Comparison of ENCODE assay signal across 8 mouse cellular contexts in the genomic region with DNA sequence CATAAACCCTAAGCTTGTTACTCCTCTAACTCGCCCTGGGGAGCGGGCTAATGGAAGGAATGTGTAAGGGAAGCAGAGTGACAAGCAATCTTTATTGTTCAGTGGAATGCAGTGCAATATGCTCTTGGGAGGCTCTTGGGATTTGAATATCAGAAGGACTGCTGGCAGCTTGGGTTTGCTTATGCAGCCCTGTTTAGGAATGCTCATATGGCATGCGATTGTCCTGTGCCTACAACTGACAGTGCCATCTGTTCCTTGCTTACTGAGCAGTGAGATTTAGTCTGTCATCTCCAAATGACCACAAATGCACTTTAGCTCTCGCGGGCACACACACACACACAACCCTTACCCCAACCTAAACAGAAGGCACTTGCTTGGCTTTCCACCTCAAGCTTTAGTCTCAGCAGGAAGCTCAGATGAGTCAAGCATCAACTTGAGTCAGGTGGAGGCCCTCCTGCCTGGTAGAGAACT. TPM values are rescaled to one million over a fixed set of nuclear protein-coding genes. Genes with fewer than 3 reads are reported as not detected.
DNase-seq lines count a peak whose midpoint lies in the region; ATAC-seq and TF ChIP-seq lines count a peak whose summit lies in the region.
"Had no signal": no experiment of that assay in that cellular context is flagged by ENCODE, and none has a peak within 500 bp of the region (broad histone marks: within the 10 kb centered on the region; RNA-seq: fewer than 3 reads in every experiment).

No protein-coding gene starts in this region.

- no peak for TF ChIP-seq CTCF in lung, embryonic 14.5 days (IDR thresholded peaks at IDR 0.05; ENCODE audit: low read depth)

- 66% methylated on average over 5 of the region's 5 CpGs for WGBS in lung, embryonic 14.5 days
- WGBS in hindbrain, embryonic 15.5 days, result 43% methylated on average over 5 of the region's 5 CpGs

- no peaks in the 10 kb centered on the region for H3K36me3 ChIP-seq in lung, embryonic 14.5 days (ENCODE audit: insufficient read depth)
- no peaks in the 10 kb centered on the region for H3K36me3 ChIP-seq in hindbrain, embryonic 15.5 days
- H3K36me3 ChIP-seq: embryonic facial prominence, embryonic 13.5 days had no signal

- no peaks in the 10 kb centered on the region for H3K9me3 ChIP-seq in lung, embryonic 14.5 days (ENCODE audit: low read depth, low read length)
- no peaks in the 10 kb centered on the region for H3K9me3 ChIP-seq in hindbrain, embryonic 15.5 days
- H3K9me3 ChIP-seq: embryonic facial prominence, embryonic 13.5 days had no signal

- H3K4me2 ChIP-seq in lung, embryonic 14.5 days, result no peak overlapping the region
- no peak overlapping the region for H3K4me2 ChIP-seq in hindbrain, embryonic 15.5 days
- H3K4me2 ChIP-seq: embryonic facial prominence, embryonic 13.5 days had no signal

- no peak overlapping the region for H3K4me3 ChIP-seq in lung, embryonic 14.5 days (ENCODE audit: low read depth, low read length)
- H3K4me3 ChIP-seq in hindbrain, embryonic 15.5 days, result no peak overlapping the region
- H3K4me3 ChIP-seq: embryonic facial prominence, embryonic 13.5 days had no signal

- no peak overlapping the region for H3K27ac ChIP-seq in lung, embryonic 14.5 days (ENCODE audit: low read depth)
- no peak overlapping the region for H3K27ac ChIP-seq in hindbrain, embryonic 15.5 days (replicated peaks)
- H3K27ac ChIP-seq: embryonic facial prominence, embryonic 13.5 days had no signal

- H3K9ac ChIP-seq in lung, embryonic 14.5 days, result no peak overlapping the region
- H3K9ac ChIP-seq in hindbrain, embryonic 15.5 days, result no peak overlapping the region
- H3K9ac ChIP-seq: embryonic facial prominence, embryonic 13.5 days had no signal

- no peaks in the 10 kb centered on the region for H3K4me1 ChIP-seq in lung, embryonic 14.5 days (ENCODE audit: insufficient read depth)
- peaks cover 8% of the 10 kb centered on the region for H3K4me1 ChIP-seq in hindbrain, embryonic 15.5 days (replicated peaks)

- DNase-seq in lung, embryonic 14.5 days, result peak; percentile 26
- no peak for DNase-seq in lung, postnatal 36 days
- peak; percentile 96 for DNase-seq in cerebellum, adult 9-11 months
- peak; percentile 57 for DNase-seq in retina, embryonic 14.5 days (ENCODE audit: low spot score)
- DNase-seq in MN1 (ENCODE audit: low spot score), result no peak
- DNase-seq in gastrocnemius, adult 8-10 months (ENCODE audit: low spot score in 2 of 2), result no peak

- no peaks in the 10 kb centered on the region for H3K27me3 ChIP-seq in lung, embryonic 14.5 days (ENCODE audit: insufficient read depth, low read length)
- no peaks in the 10 kb centered on the region for H3K27me3 ChIP-seq in hindbrain, embryonic 15.5 days
- H3K27me3 ChIP-seq: embryonic facial prominence, embryonic 13.5 days had no signal

- ATAC-seq in lung, embryonic 14.5 days (ENCODE audit: insufficient read depth), result no peak
- 0 out of 2 replicates have a peak, but pooled peaks have one; percentile 66 for ATAC-seq in hindbrain, embryonic 15.5 days (ENCODE audit: low FRiP score, low read depth)

RNA-seq across cellular contexts. Expression of gene Nhlrc3, which starts 47.1 kb away (rescaled TPM):
- 7.9 and 8.5 TPM in 2 replicates for polyA plus RNA-seq in lung, embryonic 14.5 days (2014; fragmentation: Nextera tagmentation; extraction: Ambion mirVana)
- 8.6 and 8.8 TPM in 2 replicates for polyA plus RNA-seq in hindbrain, embryonic 15.5 days (2015; fragmentation: Nextera tagmentation; extraction: Ambion mirVana)
- 1 to 10 TPM; 1.5 to 2.9 (median 2.4) TPM for total RNA-seq in gastrocnemius, adult 8-10 months (2022)

RNA-seq across cellular contexts. Expression of gene Proser1, which starts 47.4 kb away (rescaled TPM):
- polyA plus RNA-seq in lung, embryonic 14.5 days (2014; fragmentation: Nextera tagmentation; extraction: Ambion mirVana), result 20.2 and 21.9 TPM in 2 replicates
- 18.0 and 19.8 TPM in 2 replicates for polyA plus RNA-seq in hindbrain, embryonic 15.5 days (2015; fragmentation: Nextera tagmentation; extraction: Ambion mirVana)
- 1 to 10 TPM; 4.1 to 6.6 (median 5.1) TPM for total RNA-seq in gastrocnemius, adult 8-10 months (2022)

Comparison
In these comparisons a context has a peak if more than half of its experiments do, and no peak if none do; other contexts are left out.
1. DNase-seq: peak in lung, embryonic 14.5 days (single experiment), cerebellum, adult 9-11 months (single experiment) and retina, embryonic 14.5 days (single experiment); none in lung, postnatal 36 days (single experiment), MN1 (single experiment) and gastrocnemius, adult 8-10 months (0 of 2).